In the genomic region with DNA sequence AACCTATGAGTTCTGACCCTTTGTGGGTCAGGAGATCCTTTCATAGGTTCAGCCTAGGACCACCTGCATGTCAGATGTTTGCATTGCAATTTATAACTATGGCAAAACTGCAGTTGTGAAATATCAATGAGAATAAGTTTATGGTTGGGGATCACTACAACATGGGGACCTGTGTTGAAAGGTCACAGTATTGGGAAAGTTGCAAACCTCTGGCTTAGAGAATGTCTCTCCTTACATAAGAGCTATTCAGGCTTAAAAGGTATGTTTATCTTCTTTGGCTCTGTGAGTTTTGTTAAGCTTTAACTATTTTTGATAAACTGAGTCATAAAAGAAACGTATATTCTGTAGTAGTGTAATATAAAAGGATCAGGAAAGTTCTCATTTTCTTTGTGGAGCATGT, we compare ENCODE assay signal across 4 mouse cellular contexts.
"Had no signal": no experiment of that assay in that cellular context is flagged by ENCODE, and none has a peak within 500 bp of the region (broad histone marks: within the 10 kb centered on the region; RNA-seq: fewer than 3 reads in every experiment).

No protein-coding gene starts in this region.

- H3K4me1 ChIP-seq: neural tube, embryonic 13.5 days; neural tube, embryonic 15.5 days; stomach, embryonic 15.5 days had no signal

- H3K4me3 ChIP-seq: neural tube, embryonic 13.5 days; neural tube, embryonic 15.5 days; stomach, embryonic 15.5 days had no signal

- H3K4me2 ChIP-seq: neural tube, embryonic 13.5 days; neural tube, embryonic 15.5 days; stomach, embryonic 15.5 days had no signal

- H3K9ac ChIP-seq: neural tube, embryonic 13.5 days; neural tube, embryonic 15.5 days; stomach, embryonic 15.5 days had no signal

- H3K36me3 ChIP-seq: neural tube, embryonic 13.5 days; neural tube, embryonic 15.5 days; stomach, embryonic 15.5 days had no signal

- H3K27me3 ChIP-seq: neural tube, embryonic 13.5 days; neural tube, embryonic 15.5 days; stomach, embryonic 15.5 days had no signal

- H3K27ac ChIP-seq: neural tube, embryonic 13.5 days; neural tube, embryonic 15.5 days; stomach, embryonic 15.5 days; stomach, postnatal 0 days had no signal

- H3K9me3 ChIP-seq: neural tube, embryonic 13.5 days; neural tube, embryonic 15.5 days; stomach, embryonic 15.5 days had no signal
